Mouse (Mus musculus) embryonic facial prominence, embryonic 10.5 days (tissue): ENCODE measurements at regions not wholly inside any gene's neighbourhood (a gene's known extent, or its start where the extent isn't known, plus 50 kb on each side); places are given as distances from the start of the nearest gene placed in this dataset.
A peak's percentile ranks its signal among the peaks of the same experiment; 100 is the strongest.
"Not testable (repeated sequence)": the region's sequence is repeated elsewhere in the genome, so short reads cannot be mapped to it uniquely, and the experiment has no call there.

Source experiments
- DNase-seq: peaks from one replicate; pipeline ENCODE4 v3.0.0-alpha.2; 2017; ENCODE audit warnings: low spot score
- H3K27ac ChIP-seq: fragments of 300-500 bp; sonication (generic); replicated peaks from 2 replicates; pipeline ENCODE4 v1.5.1; 2016; ENCODE audit warnings: mild to moderate bottlenecking
- H3K27me3 ChIP-seq: fragments of 300-500 bp; sonication (generic); replicated peaks from 2 replicates; pipeline ENCODE4 v1.6.1; 2016; ENCODE audit warnings: low read depth, mild to moderate bottlenecking; ENCODE audit not compliant: poor library complexity, severe bottlenecking
- H3K36me3 ChIP-seq: fragments of 300-500 bp; sonication (generic); replicated peaks from 2 replicates; pipeline ENCODE4 v1.6.1; 2016; ENCODE audit warnings: mild to moderate bottlenecking, moderate library complexity
- H3K4me1 ChIP-seq: fragments of 300-500 bp; sonication (generic); 2 replicates; pipeline ENCODE4 v1.6.1; 2016
- H3K4me3 ChIP-seq: fragments of 300-500 bp; sonication (generic); 2 replicates; pipeline ENCODE4 v1.5.1; 2016; ENCODE audit warnings: mild to moderate bottlenecking, moderate library complexity
- H3K9me3 ChIP-seq: fragments of 300-500 bp; sonication (generic); 2 replicates; pipeline ENCODE4 v1.6.1; 2016; ENCODE audit warnings: mild to moderate bottlenecking
- WGBS: fragments of 180-500 bp; shearing (Covaris S2); methylation state at CpG from one replicate; pipeline ENCODE4 v1.1.7; 2016; 5-methylcytosine and 5-hydroxymethylcytosine counted together

DNA sequence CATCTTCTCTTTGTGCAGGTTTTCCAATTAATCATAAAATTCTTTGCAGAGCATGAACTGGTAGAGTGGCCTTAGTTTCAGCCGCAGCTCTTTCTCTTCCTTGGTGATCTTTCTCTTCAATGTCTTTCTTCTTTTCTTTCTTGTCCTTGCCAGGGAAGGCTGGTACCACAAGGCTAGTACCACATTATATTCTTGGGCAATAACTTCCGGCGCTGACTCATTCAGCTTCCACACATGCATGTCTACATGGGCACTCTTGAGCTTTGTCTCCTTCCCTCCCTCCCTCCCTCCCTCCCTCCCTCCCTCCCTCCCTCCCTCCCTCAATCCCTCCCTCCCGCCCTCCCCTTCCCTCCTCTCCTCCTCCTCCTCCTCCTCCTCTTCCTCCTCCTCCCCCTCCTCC, 98.1 kb upstream of the Pwp1 start:
- not testable (repeated sequence) for H3K9me3 ChIP-seq, H3K27ac ChIP-seq, H3K27me3 ChIP-seq, DNase-seq, H3K36me3 ChIP-seq, H3K4me3 ChIP-seq, H3K4me1 ChIP-seq
- whole genome bisulfite sequencing: 66% methylated on average over 4 of the region's 4 CpGs

DNA sequence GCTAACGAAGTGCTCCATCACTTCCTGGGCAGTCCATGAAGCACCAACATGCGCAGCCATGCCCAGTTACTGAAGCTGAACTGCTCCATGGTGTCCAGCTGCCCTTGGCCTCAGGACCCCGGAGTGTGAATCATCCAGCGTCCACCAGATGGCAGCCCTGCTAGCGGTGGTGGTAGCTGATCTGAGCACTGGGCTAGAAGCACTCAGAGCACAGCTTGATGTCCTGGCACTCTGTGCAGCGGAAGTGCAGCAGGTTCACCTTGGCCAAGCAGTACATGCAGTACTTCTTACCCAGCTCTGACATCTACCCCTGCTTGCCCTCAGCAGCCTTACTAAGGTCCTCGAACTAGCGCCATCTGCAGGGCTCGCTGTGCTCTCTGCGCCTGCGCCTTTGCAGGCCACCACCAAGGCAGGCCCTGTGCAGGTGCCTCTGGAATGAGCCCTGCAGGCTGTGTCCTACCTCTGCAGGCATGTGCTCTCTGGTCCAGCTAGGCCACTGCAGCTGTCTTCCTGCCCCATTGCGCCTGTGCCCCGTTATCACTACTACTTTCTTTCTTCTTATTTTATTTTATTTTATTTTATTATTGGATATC, 97.4 kb upstream of the Pwp1 start:
- WGBS: 32% methylated on average over 12 of the region's 13 CpGs
- H3K4me3 ChIP-seq, H3K36me3 ChIP-seq, H3K4me1 ChIP-seq, H3K27me3 ChIP-seq, H3K27ac ChIP-seq, DNase-seq, H3K9me3 ChIP-seq: not testable (repeated sequence)

DNA sequence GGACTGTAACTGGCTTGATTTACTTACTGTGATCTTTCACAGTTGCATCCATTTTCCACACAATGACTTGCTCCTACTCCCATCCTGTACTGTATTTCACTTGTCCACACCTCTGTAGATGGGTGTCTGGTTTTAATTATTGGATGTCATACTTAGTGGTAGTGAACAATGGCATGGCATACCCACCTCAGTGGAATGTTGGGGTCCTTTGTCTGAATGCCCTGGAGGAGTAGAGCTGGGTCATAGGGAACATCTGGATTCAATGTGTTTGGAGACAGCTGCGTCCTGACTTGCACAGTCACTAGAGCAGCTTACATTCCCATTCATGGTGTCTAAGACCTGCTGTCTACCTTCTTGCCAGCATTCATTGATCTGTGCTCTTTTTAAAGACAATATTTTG, 91.5 kb upstream of the Pwp1 start:
- no peaks in the 10 kb centered on the region for H3K27me3 ChIP-seq
- DNase-seq: peak; percentile 45
- H3K27ac ChIP-seq: no peak overlapping the region
- WGBS: 23% methylated on average over 1 of the region's 1 CpGs
- H3K4me3 ChIP-seq: no peak overlapping the region
- H3K36me3 ChIP-seq: no peaks in the 10 kb centered on the region
- no peaks in the 10 kb centered on the region for H3K9me3 ChIP-seq
- H3K4me1 ChIP-seq: peaks cover 17% of the 10 kb centered on the region

DNA sequence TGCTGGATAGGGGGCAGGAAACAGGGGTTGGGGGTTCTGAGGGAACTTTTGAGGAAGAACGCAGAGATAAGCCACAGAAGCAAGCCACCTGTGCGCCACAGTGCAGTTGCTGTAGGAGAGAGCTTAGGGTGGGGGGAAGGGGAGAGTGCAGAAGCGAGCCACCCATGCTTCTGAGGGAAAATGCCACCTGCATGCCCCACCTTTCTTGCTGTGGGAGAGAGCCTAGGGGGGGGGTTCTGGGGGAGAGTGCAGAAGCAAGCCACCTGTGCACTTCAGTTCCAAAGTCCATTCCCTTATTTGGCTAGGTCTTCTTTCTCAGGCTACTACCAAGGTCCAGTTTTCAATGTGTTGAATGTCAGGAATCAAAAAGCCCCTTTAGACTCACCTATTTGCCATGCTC, 90.3 kb upstream of the Pwp1 start:
- Histone ChIP-seq H3K4me3 (no peak overlapping the region), H3K36me3 (no peaks in the 10 kb centered on the region), H3K27me3 (no peaks in the 10 kb centered on the region), H3K9me3 (no peaks in the 10 kb centered on the region), H3K4me1 (peaks cover 17% of the 10 kb centered on the region), H3K27ac (no peak overlapping the region)
- WGBS: 69% methylated on average over 3 of the region's 3 CpGs
- no peak for DNase-seq

DNA sequence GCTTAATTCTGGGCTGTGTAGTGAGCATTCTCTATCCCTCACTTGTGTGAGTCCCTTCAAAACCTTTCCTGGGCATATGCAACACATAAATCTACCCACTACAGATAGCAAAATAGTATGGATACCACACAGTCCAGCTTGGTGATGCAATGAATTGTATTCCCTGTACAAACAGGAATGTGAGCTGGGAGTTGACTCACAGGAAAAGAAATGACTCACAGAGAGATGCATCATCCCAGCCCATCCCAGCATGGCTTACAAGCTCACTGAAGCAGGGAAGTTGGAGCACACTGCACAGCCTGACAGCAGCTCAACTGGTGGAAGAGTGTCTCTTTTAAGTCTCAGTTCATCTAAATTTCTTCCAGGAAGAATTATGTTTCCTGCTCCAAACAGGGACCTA, 89.7 kb upstream of the Pwp1 start:
- H3K4me1 ChIP-seq: peaks cover 17% of the 10 kb centered on the region
- not testable (repeated sequence) for H3K27me3 ChIP-seq, H3K36me3 ChIP-seq, H3K9me3 ChIP-seq, DNase-seq, H3K4me3 ChIP-seq, H3K27ac ChIP-seq

DNA sequence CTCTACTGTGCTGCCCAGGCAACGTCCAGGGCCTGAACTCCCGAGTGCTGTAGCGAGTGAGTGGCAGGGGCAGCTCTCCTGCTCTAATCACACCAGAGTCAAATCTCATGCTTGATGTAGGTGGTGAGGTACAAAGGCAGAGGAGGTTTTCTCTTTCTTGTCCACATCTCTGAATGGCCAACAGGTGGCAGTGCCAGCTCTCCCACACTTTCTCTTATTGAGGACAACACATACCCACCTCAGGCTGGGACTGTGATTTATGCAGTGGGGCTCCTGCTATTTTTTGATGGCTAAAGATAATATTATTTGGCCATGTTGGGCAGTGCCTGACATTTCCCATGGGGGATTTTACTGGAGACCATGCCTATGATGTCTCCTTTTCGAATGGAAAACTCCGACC, 87.3 kb upstream of the Pwp1 start:
- Histone ChIP-seq H3K4me1 (peaks cover 17% of the 10 kb centered on the region), H3K4me3 (no peak overlapping the region), H3K27me3 (no peaks in the 10 kb centered on the region), H3K27ac (no peak overlapping the region), H3K9me3 (no peaks in the 10 kb centered on the region), H3K36me3 (no peaks in the 10 kb centered on the region)
- 83% methylated on average over 5 of the region's 5 CpGs for WGBS
- no peak for DNase-seq

DNA sequence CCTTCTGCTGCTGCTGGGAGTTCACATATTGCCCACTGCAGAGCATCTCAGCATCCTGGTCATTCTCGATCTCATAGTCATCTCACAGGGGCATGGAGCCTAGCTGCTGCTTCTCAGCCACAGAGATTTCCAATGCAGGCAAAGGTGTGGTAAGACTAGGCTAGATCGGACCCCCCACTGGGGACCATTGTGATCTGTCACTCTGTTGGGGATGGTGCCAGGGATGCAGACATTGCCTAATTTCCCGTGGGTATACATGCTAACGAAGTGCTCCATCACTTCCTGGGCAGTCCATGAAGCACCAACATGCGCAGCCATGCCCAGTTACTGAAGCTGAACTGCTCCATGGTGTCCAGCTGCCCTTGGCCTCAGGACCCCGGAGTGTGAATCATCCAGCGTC, 83.9 kb upstream of the Pwp1 start:
- not testable (repeated sequence) for H3K9me3 ChIP-seq, H3K4me1 ChIP-seq, H3K27ac ChIP-seq, H3K36me3 ChIP-seq, H3K27me3 ChIP-seq, H3K4me3 ChIP-seq, DNase-seq
- WGBS: 69% methylated on average over 7 of the region's 7 CpGs

DNA sequence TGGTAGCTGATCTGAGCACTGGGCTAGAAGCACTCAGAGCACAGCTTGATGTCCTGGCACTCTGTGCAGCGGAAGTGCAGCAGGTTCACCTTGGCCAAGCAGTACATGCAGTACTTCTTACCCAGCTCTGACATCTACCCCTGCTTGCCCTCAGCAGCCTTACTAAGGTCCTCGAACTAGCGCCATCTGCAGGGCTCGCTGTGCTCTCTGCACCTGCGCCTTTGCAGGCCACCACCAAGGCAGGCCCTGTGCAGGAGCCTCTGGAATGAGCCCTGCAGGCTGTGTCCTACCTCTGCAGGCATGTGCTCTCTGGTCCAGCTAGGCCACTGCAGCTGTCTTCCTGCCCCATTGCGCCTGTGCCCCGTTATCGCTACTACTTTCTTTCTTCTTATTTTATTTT, 83.5 kb upstream of the Pwp1 start:
- DNase-seq: not testable (repeated sequence)

DNA sequence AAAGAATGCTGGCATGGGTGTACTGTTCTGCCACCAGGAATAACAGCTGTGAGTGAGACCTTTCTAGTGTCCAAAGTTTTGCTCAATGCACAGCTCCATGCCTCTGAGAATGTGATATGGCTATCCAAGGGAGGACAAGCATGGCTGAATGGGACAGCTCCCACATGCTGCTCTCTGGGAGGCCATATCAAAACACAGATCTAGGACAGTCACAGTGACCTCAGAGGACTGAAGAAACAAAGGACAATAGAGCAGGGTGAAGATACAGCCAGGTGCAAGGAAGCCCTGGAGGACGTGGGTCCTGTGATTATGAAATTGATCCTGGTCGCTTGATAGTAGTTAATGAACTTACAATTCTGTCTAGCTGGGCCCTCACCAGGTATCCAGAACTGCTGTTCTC, 79.7 kb upstream of the Pwp1 start:
- WGBS: 81% methylated on average over 2 of the region's 2 CpGs

More for the DNA sequence above, 83.5 kb upstream of the Pwp1 start:
- not testable (repeated sequence) for H3K27ac ChIP-seq, H3K4me1 ChIP-seq, H3K27me3 ChIP-seq, H3K36me3 ChIP-seq, H3K9me3 ChIP-seq, H3K4me3 ChIP-seq
- WGBS: 52% methylated on average over 8 of the region's 8 CpGs

DNA sequence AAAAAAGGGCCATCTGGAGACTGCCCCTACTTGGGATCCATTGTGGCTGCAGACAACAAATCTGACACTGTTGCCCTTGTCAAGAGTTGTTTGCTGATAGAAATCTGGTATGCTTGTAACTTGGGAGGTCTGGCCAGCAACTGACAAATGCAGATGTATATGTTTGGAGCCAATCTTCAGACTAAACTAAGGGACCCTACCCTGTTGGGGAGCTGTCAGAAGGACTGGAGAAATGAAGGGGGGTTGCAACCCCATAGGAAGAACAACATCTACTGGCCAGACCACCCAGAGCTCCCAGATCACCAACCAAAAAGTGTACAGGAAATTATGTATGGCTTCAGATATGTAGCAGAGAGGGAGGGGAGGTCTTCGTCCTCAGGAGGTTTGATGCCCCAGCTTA, 54.3 kb upstream of the Pwp1 start:
- WGBS: 88% methylated on average over 1 of the region's 1 CpGs
- Histone ChIP-seq H3K36me3 (no peaks in the 10 kb centered on the region), H3K27me3 (no peaks in the 10 kb centered on the region), H3K9me3 (no peaks in the 10 kb centered on the region), H3K4me3 (no peak overlapping the region), H3K27ac (no peak overlapping the region), H3K4me1 (no peaks in the 10 kb centered on the region)
- no peak for DNase-seq

More for the DNA sequence above, 79.7 kb upstream of the Pwp1 start:
- DNase-seq, H3K4me3 ChIP-seq, H3K4me1 ChIP-seq, H3K27me3 ChIP-seq, H3K27ac ChIP-seq, H3K36me3 ChIP-seq, H3K9me3 ChIP-seq: not testable (repeated sequence)
